Mouse (Mus musculus): ENCODE data around the gene Cerk.

DNA sequence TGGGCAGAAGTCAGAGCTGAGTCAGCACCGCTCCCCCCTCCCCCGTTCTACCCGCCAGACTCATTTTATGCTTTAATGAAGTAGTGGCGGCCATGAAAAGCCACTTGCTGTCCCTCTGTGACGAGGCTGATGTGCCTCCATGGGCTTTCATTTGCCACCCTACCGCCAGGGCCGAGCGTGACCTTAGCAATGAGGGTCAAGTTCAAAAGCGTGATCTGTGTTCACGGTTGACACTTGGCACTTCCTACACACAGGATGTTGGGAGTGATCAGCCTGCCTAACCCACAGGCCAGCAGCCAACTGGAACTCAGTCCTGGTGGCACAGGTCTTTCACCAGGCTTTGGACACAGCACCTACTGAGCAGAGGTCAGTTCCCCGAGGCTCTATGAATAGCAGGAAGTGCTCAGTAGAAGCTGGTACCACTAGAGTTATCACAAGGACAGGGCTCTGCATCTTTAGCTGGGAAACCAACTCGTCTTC, 32.4 kb downstream of the Cerk start:
- no peak for TF ChIP-seq CTCF (IDR thresholded peaks at IDR 0.05; ENCODE audit: control insufficient read depth, insufficient read depth, low read length)
- TF ChIP-seq POLR2A (IDR thresholded peaks at IDR 0.05; ENCODE audit: borderline replicate concordance, control insufficient read depth, low read depth, low read length): no peak

Measured in bone marrow, adult 2 months (tissue).